Mouse (Mus musculus) testis, adult 2 months (tissue): Measurements from ENCODE around the gene Ttc6. TPM values are rescaled to one million over a fixed set of nuclear protein-coding genes. Genes with fewer than 3 reads are reported as not detected.

Source experiments
- H3K27ac ChIP-seq: fragments of 200-500 bp; 2 replicates; pipeline ENCODE4 v1.5.1; 2012; ENCODE audit warnings: low read depth, low read length; ENCODE audit not compliant: control insufficient read depth, insufficient read depth
- H3K27me3 ChIP-seq: fragments of 200-500 bp; 2 replicates; pipeline ENCODE4 v1.6.1; 2012; ENCODE audit warnings: mild to moderate bottlenecking, low read length, moderate library complexity; ENCODE audit not compliant: control insufficient read depth, insufficient read depth
- H3K36me3 ChIP-seq: fragments of 200-500 bp; 2 replicates; pipeline ENCODE4 v1.6.1; 2012; ENCODE audit warnings: mild to moderate bottlenecking, low read length; ENCODE audit not compliant: control insufficient read depth, insufficient read depth
- H3K4me1 ChIP-seq: fragments of 200-500 bp; 2 replicates; pipeline ENCODE4 v1.6.1; 2012; ENCODE audit warnings: low read length; ENCODE audit not compliant: control insufficient read depth, insufficient read depth
- H3K4me3 ChIP-seq: fragments of 200-500 bp; 2 replicates; pipeline ENCODE4 v1.5.1; 2012; ENCODE audit warnings: low read depth, mild to moderate bottlenecking, low read length, moderate library complexity, mixed read lengths; ENCODE audit not compliant: control insufficient read depth
- CTCF ChIP-seq: fragments of 200-500 bp; IDR thresholded peaks from 2 replicates; pipeline ENCODE4 v1.5.1; 2012; ENCODE audit warnings: low read depth, mild to moderate bottlenecking, inconsistent platforms, low read length, moderate library complexity; ENCODE audit not compliant: control insufficient read depth, insufficient read depth, insufficient replicate concordance
- POLR2A ChIP-seq: fragments of 200-500 bp; IDR thresholded peaks from 2 replicates; pipeline ENCODE4 v1.6.1; 2012; ENCODE audit warnings: low read depth, mild to moderate bottlenecking, inconsistent platforms, low read length, moderate library complexity; ENCODE audit not compliant: control insufficient read depth
- polyA plus RNA-seq: library from polyadenylated mRNA; depleted of rRNA; stranded (reverse); fragments of >200 nt; gene quantifications from 2 replicates; pipeline ENCODE4 v1.2.3, GENCODE M21; 2012; rRNA removed

Ttc6 gene
- polyA plus RNA-seq, 1 experiment, result 28.9 TPM

GRCm38 (mm10) chr12:57764720-57765119 is 200.8 kb downstream of the Ttc6 start:
- Histone ChIP-seq H3K4me1 (no peaks in the 10 kb centered on the region), H3K27me3 (no peaks in the 10 kb centered on the region), H3K4me3 (no peak overlapping the region), H3K27ac (no peak overlapping the region), H3K36me3 (no peaks in the 10 kb centered on the region)
- TF ChIP-seq CTCF (no peak), POLR2A (no peak)

GRCm38 (mm10) chr12:57776290-57776997 is 212.5 kb downstream of the Ttc6 start:
- TF ChIP-seq CTCF, result no peak
- no peak for TF ChIP-seq POLR2A
- H3K4me3 ChIP-seq, result no peak overlapping the region

GRCm38 (mm10) chr12:57781926-57782325 is 218.0 kb downstream of the Ttc6 start:
- no peaks in the 10 kb centered on the region for H3K27me3 ChIP-seq
- H3K36me3 ChIP-seq, result no peaks in the 10 kb centered on the region
- H3K4me1 ChIP-seq, result no peaks in the 10 kb centered on the region
- TF ChIP-seq POLR2A (no peak), CTCF (no peak)
- no peak overlapping the region for H3K4me3 ChIP-seq
- no peak overlapping the region for H3K27ac ChIP-seq

More at GRCm38 (mm10) chr12:57776290-57776997, 212.5 kb downstream of the Ttc6 start:
- H3K4me1 ChIP-seq, result no peaks in the 10 kb centered on the region
- H3K27me3 ChIP-seq, result no peaks in the 10 kb centered on the region
- H3K27ac ChIP-seq, result 0 out of 2 replicates have a peak overlapping the region, but pooled peaks have one; percentile 5
- no peaks in the 10 kb centered on the region for H3K36me3 ChIP-seq

- Histone ChIP-seq H3K27ac (no peak overlapping the region), H3K4me1 (no peaks in the 10 kb centered on the region), H3K36me3 (no peaks in the 10 kb centered on the region), H3K27me3 (no peaks in the 10 kb centered on the region), H3K4me3 (no peak overlapping the region)
- TF ChIP-seq CTCF, result peak; percentile 42; the same call in 1 of the 2 replicates
- no peak for TF ChIP-seq POLR2A
Observed at GRCm38 (mm10) chr12:57787471-57787870, 223.6 kb downstream of the Ttc6 start.

Other genes with a start within 250 kb of the Ttc6 start
- 0.25 and 0.31 TPM in 2 replicates for gene Foxa1, start 17.2 kb upstream of the Ttc6 start, polyA plus RNA-seq